Mouse (Mus musculus) liver, adult 2 months (tissue): ENCODE measurements around the gene Tcea2. TPM values are rescaled to one million over a fixed set of nuclear protein-coding genes. Genes with fewer than 3 reads are reported as not detected.

Source experiments
- DNase-seq: peaks from one replicate; pipeline ENCODE4 v3.0.0-alpha.2; 2011; ENCODE audit warnings: low read depth, low spot score; ENCODE audit errors: extremely low read depth
- H3K27ac ChIP-seq: fragments of 200-500 bp; replicated peaks from 2 replicates; pipeline ENCODE4 v1.5.1; 2012; ENCODE audit warnings: low read depth, mild to moderate bottlenecking, control low read depth, inconsistent platforms, low read length; ENCODE audit not compliant: insufficient read depth
- H3K27me3 ChIP-seq: fragments of 200-500 bp; 2 replicates; pipeline ENCODE4 v1.6.1; 2012; ENCODE audit warnings: mild to moderate bottlenecking, moderate library complexity, low read length, inconsistent platforms; ENCODE audit not compliant: control insufficient read depth, insufficient read depth
- H3K36me3 ChIP-seq: fragments of 200-500 bp; 2 replicates; pipeline ENCODE4 v1.6.1; 2012; ENCODE audit warnings: low read length, inconsistent platforms; ENCODE audit not compliant: control insufficient read depth, insufficient read depth
- H3K4me1 ChIP-seq: fragments of 200-500 bp; 2 replicates; pipeline ENCODE4 v1.6.1; 2011; ENCODE audit warnings: low read length; ENCODE audit not compliant: control insufficient read depth, insufficient read depth
- H3K4me3 ChIP-seq: fragments of 200-500 bp; 2 replicates; pipeline ENCODE4 v1.5.1; 2011; ENCODE audit warnings: low read depth, mild to moderate bottlenecking, control low read depth, low read length, moderate library complexity; ENCODE audit not compliant: insufficient read depth
- H3K79me2 ChIP-seq: fragments of 200-500 bp; 2 replicates; pipeline ENCODE4 v1.6.1; 2012; ENCODE audit warnings: inconsistent platforms, mild to moderate bottlenecking, low read length, moderate library complexity; ENCODE audit not compliant: control insufficient read depth, insufficient read depth
- H3K9ac ChIP-seq: fragments of 200-500 bp; 2 replicates; pipeline ENCODE4 v1.6.1; 2012; ENCODE audit warnings: low read depth, mild to moderate bottlenecking, control low read depth, inconsistent platforms, low read length
- CTCF ChIP-seq: fragments of 200-500 bp; IDR thresholded peaks from 2 replicates; pipeline ENCODE4 v1.5.1; 2011; ENCODE audit warnings: low read depth, low read length, control low read depth
- POLR2A ChIP-seq: fragments of 200-500 bp; IDR thresholded peaks from 2 replicates; pipeline ENCODE4 v1.6.1; 2011; ENCODE audit warnings: low read length, control low read depth; ENCODE audit not compliant: insufficient read depth; ENCODE audit errors: extremely low read depth
- WGBS: fragments of 180-500 bp; shearing (Covaris S2); methylation state at CpG from one replicate; pipeline ENCODE4 v1.1.7; 2018; 5-methylcytosine and 5-hydroxymethylcytosine counted together
- polyA plus RNA-seq: library from polyadenylated mRNA; depleted of rRNA; stranded (reverse); fragments of >200 nt; gene quantifications from 2 replicates; pipeline ENCODE4 v1.2.3, GENCODE M21; 2012
- total RNA-seq: library from RNA; depleted of rRNA; stranded (reverse); fragments of >200 nt; gene quantifications from 2 replicates; pipeline ENCODE4 v1.2.3, GENCODE M21; 2014

Gene Tcea2
- total and polyA plus RNA-seq, 2 experiments = 1.4 to 2.8 TPM

GRCm38 (mm10) chr2:181683381-181683780 lies 3.3 kb downstream of the Tcea2 start:
- Histone ChIP-seq H3K9ac (no peak overlapping the region), H3K79me2 (no peaks in the 10 kb centered on the region), H3K36me3 (no peaks in the 10 kb centered on the region), H3K4me1 (peaks cover 8% of the 10 kb centered on the region; the same call in 1 of the 2 replicates), H3K27ac (no peak overlapping the region), H3K4me3 (no peak overlapping the region), H3K27me3 (no peaks in the 10 kb centered on the region)
- 79% methylated on average over 4 of the region's 4 CpGs for WGBS
- no peak for DNase-seq
- TF ChIP-seq POLR2A (no peak), CTCF (no peak)

GRCm38 (mm10) chr2:181684713-181685112 lies 4.6 kb downstream of the Tcea2 start:
- Histone ChIP-seq H3K79me2 (no peaks in the 10 kb centered on the region), H3K9ac (no peak overlapping the region), H3K4me1 (peaks cover 4% of the 10 kb centered on the region; the same call in 1 of the 2 replicates), H3K4me3 (no peak overlapping the region), H3K36me3 (no peaks in the 10 kb centered on the region), H3K27me3 (no peaks in the 10 kb centered on the region), H3K27ac (no peak overlapping the region)
- 74% methylated on average over 1 of the region's 1 CpGs for WGBS
- no peak for DNase-seq
- no peak for TF ChIP-seq POLR2A
- TF ChIP-seq CTCF = no peak

DNA sequence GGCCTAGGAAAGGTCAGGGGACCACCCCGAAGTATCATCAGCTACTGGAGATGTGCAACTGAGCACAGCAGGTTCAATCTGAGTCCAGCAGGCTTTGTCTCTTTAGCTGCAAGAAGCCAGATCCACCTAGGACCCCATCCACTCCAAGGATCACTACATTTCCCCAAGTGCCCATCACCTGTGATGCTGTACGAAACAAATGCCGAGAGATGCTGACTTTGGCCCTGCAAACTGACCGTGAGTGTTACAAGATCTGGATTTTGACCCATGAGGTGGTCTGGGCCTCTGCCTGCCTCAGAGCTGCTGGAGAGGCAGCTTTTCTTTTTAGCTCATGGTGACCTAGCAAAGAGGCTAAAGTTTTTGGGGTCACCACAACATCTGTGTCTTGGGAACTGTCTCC lies 5.6 kb downstream of the Tcea2 start:
- WGBS = 84% methylated on average over 4 of the region's 4 CpGs
- H3K4me1 ChIP-seq = peaks cover 1% of the 10 kb centered on the region; the same call in 1 of the 2 replicates

DNA sequence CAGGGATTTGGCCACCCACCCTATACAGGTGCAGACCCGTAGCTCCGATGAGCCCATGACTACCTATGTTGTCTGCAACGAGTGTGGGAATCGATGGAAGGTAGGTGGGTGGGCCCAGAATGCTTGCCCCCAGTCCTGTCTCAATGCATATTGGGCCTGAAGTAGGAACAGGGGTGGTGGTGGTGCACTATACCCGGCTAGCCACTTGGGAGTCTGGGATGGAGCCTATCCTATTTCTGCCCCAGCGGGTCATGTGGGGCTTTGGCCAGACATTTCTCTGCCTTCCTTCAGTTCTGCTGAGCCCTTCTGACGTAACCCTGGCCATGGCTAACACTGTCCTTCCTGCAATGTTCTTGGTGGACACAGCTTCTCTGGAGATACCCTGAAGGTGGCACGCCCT lies 7.5 kb downstream of the Tcea2 start:
- Histone ChIP-seq H3K4me3 (no peak overlapping the region), H3K79me2 (no peaks in the 10 kb centered on the region), H3K36me3 (no peaks in the 10 kb centered on the region), H3K9ac (no peak overlapping the region), H3K4me1 (no peaks in the 10 kb centered on the region), H3K27ac (no peak overlapping the region), H3K27me3 (no peaks in the 10 kb centered on the region)
- no peak for DNase-seq
- 94% methylated on average over 8 of the region's 8 CpGs for WGBS
- TF ChIP-seq CTCF (no peak), POLR2A (no peak)

More for the DNA sequence above, 5.6 kb downstream of the Tcea2 start:
- no peak overlapping the region for H3K4me3 ChIP-seq
- H3K27me3 ChIP-seq = no peaks in the 10 kb centered on the region
- no peak overlapping the region for H3K27ac ChIP-seq
- no peaks in the 10 kb centered on the region for H3K79me2 ChIP-seq
- TF ChIP-seq CTCF (no peak), POLR2A (no peak)
- no peak for DNase-seq
- H3K9ac ChIP-seq = no peak overlapping the region
- no peaks in the 10 kb centered on the region for H3K36me3 ChIP-seq

- H3K27ac ChIP-seq = no peak overlapping the region
- DNase-seq = no peak
- no peaks in the 10 kb centered on the region for H3K79me2 ChIP-seq
- no peak for TF ChIP-seq POLR2A
- TF ChIP-seq CTCF = no peak
- H3K9ac ChIP-seq = no peak overlapping the region
- WGBS = 88% methylated on average over 10 of the region's 10 CpGs
- H3K27me3 ChIP-seq = 0 out of 2 replicates have a peak, but pooled peaks cover 3% of the 10 kb centered on the region
- H3K4me1 ChIP-seq = 0 out of 2 replicates have a peak, but pooled peaks cover 5% of the 10 kb centered on the region
- H3K4me3 ChIP-seq = no peak overlapping the region
- no peaks in the 10 kb centered on the region for H3K36me3 ChIP-seq
These were observed 9.5 kb downstream of the Tcea2 start for GRCm38 (mm10) chr2:181689466-181690160.

DNA sequence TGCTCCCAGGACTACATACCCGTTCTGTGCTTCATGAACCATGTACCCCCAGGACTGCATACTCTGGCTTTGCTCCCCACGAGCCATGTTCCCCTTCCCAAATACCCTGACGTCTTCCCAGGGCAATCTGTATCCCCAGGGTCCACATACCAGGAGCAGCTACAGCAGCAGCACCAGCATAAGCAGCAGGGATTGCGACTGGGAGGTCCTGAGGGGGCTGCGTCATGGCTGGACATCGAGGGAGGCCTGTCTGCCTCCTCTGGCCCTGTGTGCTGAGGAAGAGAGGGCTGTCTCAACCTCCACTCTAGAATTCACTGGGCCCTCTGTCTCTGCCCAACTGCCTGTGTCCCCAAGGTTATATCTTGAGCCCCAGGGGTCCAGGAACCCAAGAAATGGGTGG lies 11.0 kb downstream of the Tcea2 start:
- DNase-seq = no peak
- TF ChIP-seq CTCF = no peak
- Histone ChIP-seq H3K27me3 (0 out of 2 replicates have a peak, but pooled peaks cover 3% of the 10 kb centered on the region), H3K79me2 (no peaks in the 10 kb centered on the region), H3K4me3 (no peak overlapping the region), H3K9ac (peak overlapping the region; percentile 36; the same call in 1 of the 2 replicates), H3K27ac (no peak overlapping the region), H3K4me1 (0 out of 2 replicates have a peak, but pooled peaks cover 5% of the 10 kb centered on the region), H3K36me3 (no peaks in the 10 kb centered on the region)
- 81% methylated on average over 6 of the region's 6 CpGs for WGBS
